Mouse (Mus musculus) E14TG2a.4 (cell line): ENCODE results near the gene Tc2n.

Source experiments
- CTCF ChIP-seq: conservative IDR thresholded peaks from 2 replicates; pipeline ENCODE4 v1.5.1; 2014; ENCODE audit warnings: low read length
- NANOG ChIP-seq: IDR thresholded peaks from 2 replicates; pipeline ENCODE4 v1.6.1; 2014; ENCODE audit warnings: borderline replicate concordance, low read length, mixed read lengths

GRCm38 (mm10) chr12:101696521-101696920, 21.8 kb downstream of the Tc2n start:
- TF ChIP-seq CTCF (no peak), NANOG (no peak)
